Mouse (Mus musculus): ENCODE measurements around the gene Miga2.

Gene Miga2

GRCm38 (mm10) chr2:30419112-30419511 lies 55.1 kb downstream of the Miga2 start:
- DNase-seq (ENCODE audit: low spot score in 2 of 2) = peak in 1 of 2 experiments; percentile 38

- DNase-seq (ENCODE audit: low spot score in 2 of 2) = no peak
Measured at GRCm38 (mm10) chr2:30421432-30421831, 57.4 kb downstream of the Miga2 start.

GRCm38 (mm10) chr2:30429156-30429555 lies 65.1 kb downstream of the Miga2 start:
- DNase-seq (ENCODE audit: low spot score in 2 of 2) = no peak

Data from spleen, postnatal 10 days (tissue).